14 mouse cellular contexts compared by ENCODE assay signal in the genomic region with DNA sequence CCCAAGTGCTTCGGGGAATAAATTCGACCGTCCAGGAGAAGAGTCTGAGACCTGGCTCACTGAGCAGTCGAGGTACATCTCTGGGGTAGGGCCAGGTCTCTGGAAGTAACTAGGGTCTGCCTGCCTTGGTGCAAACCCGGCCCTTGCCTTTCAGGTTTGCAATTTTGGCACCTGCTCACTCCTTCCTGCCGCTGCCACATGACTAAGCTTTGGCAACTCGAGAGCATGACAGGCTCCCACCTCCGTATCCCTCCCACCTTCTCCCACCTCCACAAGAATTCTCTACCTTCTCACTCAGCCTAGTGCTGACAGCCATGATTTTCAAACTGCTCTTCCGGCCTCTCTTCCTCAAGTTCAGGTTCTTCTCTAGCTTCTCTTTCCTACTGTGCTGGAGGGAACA.
"Had no signal": no experiment of that assay in that cellular context is flagged by ENCODE, and none has a peak within 500 bp of the region (broad histone marks: within the 10 kb centered on the region; RNA-seq: fewer than 3 reads in every experiment).

No protein-coding gene starts in this region.

- H3K4me2 ChIP-seq: limb, embryonic 12.5 days; midbrain, embryonic 12.5 days; neural tube, embryonic 13.5 days had no signal

- ATAC-seq: midbrain, embryonic 16.5 days had no signal

- H3K9me3 ChIP-seq: neural tube, embryonic 13.5 days had no signal

- H3K4me1 ChIP-seq: midbrain, embryonic 12.5 days had no signal

- H3K9ac ChIP-seq: limb, embryonic 12.5 days; liver, embryonic 14.5 days; midbrain, embryonic 12.5 days; neural tube, embryonic 13.5 days had no signal

- H3K27ac ChIP-seq: kidney, postnatal 0 days; limb, embryonic 12.5 days; liver, embryonic 14.5 days; midbrain, embryonic 12.5 days; neural tube, embryonic 13.5 days; stomach, postnatal 0 days had no signal

- H3K4me3 ChIP-seq: limb, embryonic 12.5 days; midbrain, embryonic 12.5 days; neural tube, embryonic 13.5 days had no signal

- H3K36me3 ChIP-seq: limb, embryonic 12.5 days; midbrain, embryonic 12.5 days; neural tube, embryonic 13.5 days had no signal

- DNase-seq: kidney, adult 11 months; kidney, adult 9 months; kidney, postnatal 36 days; layer of hippocampus, postnatal 36 days; liver; lung, adult 18-20 months; retina, postnatal 1 day had no signal

- H3K27me3 ChIP-seq: limb, embryonic 12.5 days; midbrain, embryonic 12.5 days; neural tube, embryonic 13.5 days had no signal
